Mouse (Mus musculus) midbrain, postnatal 0 days (tissue): ENCODE measurements around the gene Rrp12. TPM values are rescaled to one million over a fixed set of nuclear protein-coding genes. Genes with fewer than 3 reads are reported as not detected.

Experiments used
- ATAC-seq: fragments of 200-750 bp; cut with Nextera tagmentation; 2 replicates; pipeline ENCODE4 v1.8.0; 2017; ENCODE audit warnings: moderate number of reproducible peaks, mild to moderate bottlenecking, moderate TSS enrichment, moderate library complexity; ENCODE audit not compliant: low FRiP score
- DNase-seq: peaks from one replicate; pipeline ENCODE4 v3.0.0-alpha.2; 2015; ENCODE audit warnings: low spot score
- H3K27ac ChIP-seq: fragments of 300-500 bp; sonication (generic); 2 replicates; pipeline ENCODE4 v1.5.1; 2014; ENCODE audit warnings: low read depth, mild to moderate bottlenecking, low read length, mixed read lengths
- H3K27me3 ChIP-seq: fragments of 300-500 bp; sonication (generic); 2 replicates; pipeline ENCODE4 v1.6.1; 2014; ENCODE audit warnings: low read length, control low read depth, mixed read lengths; ENCODE audit not compliant: insufficient read depth
- H3K36me3 ChIP-seq: fragments of 300-500 bp; sonication (generic); 2 replicates; pipeline ENCODE4 v1.6.1; 2014; ENCODE audit warnings: low read length, control low read depth, mixed read lengths; ENCODE audit not compliant: insufficient read depth
- H3K4me1 ChIP-seq: fragments of 300-500 bp; sonication (generic); 2 replicates; pipeline ENCODE4 v1.6.1; 2014; ENCODE audit warnings: mild to moderate bottlenecking, control low read depth, antibody characterized with exemption, low read length, mixed read lengths; ENCODE audit not compliant: insufficient read depth
- H3K4me2 ChIP-seq: fragments of 300-500 bp; sonication (generic); 2 replicates; pipeline ENCODE4 v1.6.1; 2014; ENCODE audit warnings: low read depth, mild to moderate bottlenecking, low read length, mixed read lengths; ENCODE audit not compliant: poor library complexity, severe bottlenecking
- H3K4me3 ChIP-seq: fragments of 300-500 bp; sonication (generic); 2 replicates; pipeline ENCODE4 v1.5.1; 2014; ENCODE audit warnings: low read depth, mild to moderate bottlenecking, low read length, moderate library complexity
- H3K9ac ChIP-seq: fragments of 300-500 bp; sonication (generic); replicated peaks from 2 replicates; pipeline ENCODE4 v1.6.1; 2014; ENCODE audit warnings: mild to moderate bottlenecking, low read length, moderate library complexity, mixed read lengths; ENCODE audit not compliant: poor library complexity, severe bottlenecking
- H3K9me3 ChIP-seq: fragments of 300-500 bp; sonication (generic); 2 replicates; pipeline ENCODE4 v1.6.1; 2016; ENCODE audit warnings: low read length, control low read depth
- CTCF ChIP-seq: IDR thresholded peaks from 2 replicates; pipeline ENCODE4 v1.5.1; 2016; ENCODE audit warnings: antibody characterized with exemption, mild to moderate bottlenecking
- WGBS: fragments of 180-500 bp; shearing (Covaris S2); extraction: QIAGEN DNeasy Blood & Tissue Kit; methylation state at CpG from one replicate; pipeline ENCODE4 v1.1.7; 2014; 5-methylcytosine and 5-hydroxymethylcytosine counted together
- polyA plus RNA-seq: library from polyadenylated mRNA; unstranded; fragments of >200 nt; fragmentation: Nextera tagmentation; extraction: Ambion mirVana; gene quantifications from 2 replicates; pipeline ENCODE4 v1.2.1, GENCODE M21; 2015
- total RNA-seq: library from RNA; depleted of rRNA; stranded (reverse); fragments of >200 nt; gene quantifications from 2 replicates; pipeline ENCODE4 v1.2.3, GENCODE M21; 2014

Gene Rrp12
- total and polyA plus RNA-seq, 2 experiments from 2014 or later = 13.9 to 20.6 TPM

DNA sequence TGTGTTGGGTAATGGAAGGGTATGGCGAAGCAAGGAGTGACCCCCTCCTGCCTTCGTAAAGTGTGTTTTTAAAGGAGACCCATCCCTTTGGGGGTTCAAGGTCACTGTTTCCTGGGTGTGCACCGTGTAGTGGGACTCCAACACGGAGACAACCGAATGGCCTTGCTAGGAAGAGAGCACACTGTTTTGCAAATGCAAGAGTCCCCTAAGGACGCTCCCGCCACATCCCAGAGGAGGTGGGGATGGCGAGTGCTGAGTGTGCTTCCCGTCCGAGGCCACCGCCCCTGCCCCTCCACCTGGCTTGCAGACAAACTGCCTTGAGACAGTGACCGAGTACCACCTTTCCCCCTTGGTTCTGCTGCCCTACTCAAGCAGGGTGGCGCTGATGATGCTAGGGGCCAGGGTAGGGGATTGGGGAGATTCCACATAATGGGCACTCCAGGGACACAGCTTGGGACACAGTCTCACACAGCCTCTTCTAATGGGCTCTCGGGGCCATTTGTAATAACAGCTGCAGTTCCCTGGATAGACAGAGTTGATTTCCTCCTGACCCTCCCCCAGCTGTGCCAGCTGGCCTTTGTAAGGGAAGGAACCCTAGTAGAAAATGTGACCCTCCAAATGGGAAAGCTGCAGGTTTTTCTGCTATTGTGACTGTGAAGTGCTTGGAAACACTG is 64.1 kb downstream of the Rrp12 start:
- Histone ChIP-seq H3K27me3 (no peaks in the 10 kb centered on the region), H3K27ac (no peak overlapping the region), H3K9ac (0 out of 2 replicates have a peak overlapping the region, but pooled peaks have one; percentile 9), H3K4me2 (peak overlapping the region; percentile 91), H3K36me3 (no peaks in the 10 kb centered on the region), H3K4me3 (peak overlapping the region; percentile 75), H3K4me1 (peaks cover 18% of the 10 kb centered on the region), H3K9me3 (no peaks in the 10 kb centered on the region)
- ATAC-seq (no peak), DNase-seq (no peak)
- no peak for TF ChIP-seq CTCF
- whole genome bisulfite sequencing = 6% methylated on average over 14 of the region's 14 CpGs

DNA sequence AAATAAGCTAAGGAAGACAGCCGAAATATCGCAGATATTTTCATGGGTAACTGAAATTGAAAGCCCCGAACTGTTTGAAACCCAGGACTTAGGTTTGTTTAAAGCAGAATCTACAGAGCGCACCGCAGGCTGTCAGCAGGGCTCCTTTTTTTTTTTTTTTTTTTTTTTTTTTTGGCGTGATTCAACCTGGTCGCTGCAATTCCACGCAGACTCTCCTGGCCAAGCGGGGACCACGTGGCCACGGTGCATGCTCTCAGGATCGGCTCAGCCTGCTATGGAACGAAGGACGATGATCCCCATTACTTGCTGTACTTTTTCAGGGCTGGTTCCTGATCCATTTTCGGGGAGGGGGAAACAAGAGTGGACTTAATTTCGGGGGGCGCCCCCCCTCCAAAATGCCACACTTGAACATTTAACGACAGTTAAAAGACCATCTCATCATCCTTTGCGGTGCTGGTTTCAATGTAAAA is 64.8 kb downstream of the Rrp12 start:
- Histone ChIP-seq H3K27ac (peak overlapping the region; percentile 84), H3K9ac (peak overlapping the region; percentile 85), H3K4me2 (peak overlapping the region; percentile 91), H3K4me1 (peaks cover 18% of the 10 kb centered on the region), H3K9me3 (no peaks in the 10 kb centered on the region), H3K4me3 (peak overlapping the region; percentile 75), H3K36me3 (no peaks in the 10 kb centered on the region), H3K27me3 (no peaks in the 10 kb centered on the region)
- WGBS = 2% methylated on average over 19 of the region's 19 CpGs
- ATAC-seq = no peak
- peak; percentile 63 for DNase-seq
- TF ChIP-seq CTCF = no peak

DNA sequence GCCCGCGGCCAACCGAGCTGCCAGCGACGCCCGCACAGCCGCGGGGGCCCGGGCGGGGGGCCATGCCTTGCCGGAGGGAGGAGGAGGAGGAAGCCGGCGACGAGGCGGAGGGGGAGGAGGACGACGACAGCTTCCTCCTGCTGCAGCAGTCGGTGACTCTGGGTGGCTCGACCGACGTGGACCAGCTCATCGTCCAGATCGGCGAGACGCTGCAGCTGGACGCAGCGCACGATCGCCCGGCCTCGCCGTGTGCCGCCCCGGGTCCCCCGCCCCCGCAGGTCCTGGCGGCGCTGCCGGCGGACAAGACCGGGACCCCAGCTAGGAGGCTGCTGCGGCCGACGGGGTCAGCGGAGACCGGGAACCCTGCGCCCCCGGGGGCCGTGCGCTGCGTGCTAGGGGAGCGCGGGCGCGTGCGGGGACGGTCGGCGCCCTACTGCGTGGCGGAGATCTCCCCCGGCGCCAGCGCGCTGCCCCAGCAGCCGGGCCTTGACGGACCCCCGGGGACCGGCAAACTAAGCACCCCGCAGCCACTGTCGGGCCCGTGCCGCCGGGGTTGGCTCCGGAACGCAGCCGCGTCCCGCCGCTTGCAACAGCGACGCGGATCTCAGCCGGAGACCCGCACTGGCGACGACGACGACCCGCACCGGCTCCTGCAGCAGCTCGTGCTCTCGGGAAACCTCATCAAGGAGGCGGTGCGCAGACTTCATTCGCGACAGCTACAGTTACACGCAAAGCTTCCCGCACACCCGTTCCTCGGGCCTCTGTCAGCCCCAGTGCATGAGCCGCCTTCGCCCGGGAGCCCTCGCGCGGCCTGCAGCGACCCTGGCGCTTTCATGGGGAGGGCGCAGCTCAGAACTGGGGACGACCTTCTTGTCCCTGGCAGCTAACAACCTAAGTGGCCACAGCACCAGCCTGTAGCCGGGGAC is 65.6 kb downstream of the Rrp12 start:
- H3K9ac ChIP-seq = peak overlapping the region; percentile 85
- no peaks in the 10 kb centered on the region for H3K27me3 ChIP-seq
- peak overlapping the region; percentile 84 for H3K27ac ChIP-seq
- DNase-seq (peak; percentile 56), ATAC-seq (peak; percentile 62)
- H3K4me2 ChIP-seq = peak overlapping the region; percentile 91
- no peaks in the 10 kb centered on the region for H3K36me3 ChIP-seq
- H3K4me3 ChIP-seq = peak overlapping the region; percentile 75
- H3K4me1 ChIP-seq = peaks cover 18% of the 10 kb centered on the region
- H3K9me3 ChIP-seq = no peaks in the 10 kb centered on the region
- under 1% methylated on average over 91 of the region's 112 CpGs for WGBS
- TF ChIP-seq CTCF = 0 out of 2 replicates have a peak, but pooled peaks have one; percentile 11

DNA sequence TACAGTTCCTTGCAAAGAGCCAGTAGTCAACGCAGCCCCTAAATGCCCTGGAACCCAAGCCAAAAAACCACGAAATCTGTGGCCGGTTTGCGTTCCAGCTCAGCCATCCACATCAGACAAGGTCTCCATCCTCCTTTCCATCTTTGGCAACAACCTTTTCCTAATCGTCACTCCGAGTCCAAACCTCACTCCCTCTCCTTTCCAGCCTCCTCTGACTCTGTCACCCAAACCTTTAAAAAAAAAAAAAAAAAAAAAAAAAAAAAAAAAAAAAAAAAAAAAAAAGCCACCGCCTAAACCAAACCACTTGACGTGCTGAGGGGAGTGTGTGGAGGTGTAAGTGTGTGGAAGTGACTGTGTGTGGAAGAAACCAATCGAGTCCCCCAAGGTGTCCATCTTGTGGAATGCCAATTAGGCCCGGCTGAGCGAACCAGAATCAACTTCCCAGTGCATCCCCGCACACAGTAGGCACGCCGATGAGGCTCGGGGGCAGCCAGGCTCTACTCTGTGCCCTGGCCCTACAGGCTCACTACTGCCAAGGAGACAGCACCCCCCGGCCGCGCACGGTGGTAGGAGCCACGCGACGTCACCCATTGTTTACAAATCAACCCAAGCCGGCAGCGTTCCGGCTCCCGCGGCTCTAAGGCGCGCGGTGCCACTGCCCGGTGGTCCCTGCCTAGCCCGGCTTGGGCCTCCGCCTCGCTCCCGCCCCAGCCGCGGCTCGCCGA is 66.4 kb downstream of the Rrp12 start, which contains the start of gene Frat1:
TSS of gene Frat1 (plus strand) at position 590 of the 725 bp plus-strand sequence.
- Histone ChIP-seq H3K27ac (peak within 1 kb of the TSS; percentile 84), H3K36me3 (no peaks in the 10 kb centered on the region), H3K4me2 (peak within 1 kb of the TSS; percentile 91), H3K27me3 (no peaks in the 10 kb centered on the region), H3K4me3 (peak within 1 kb of the TSS; percentile 75), H3K9ac (peak within 1 kb of the TSS; percentile 85), H3K9me3 (no peaks in the 10 kb centered on the region), H3K4me1 (peaks cover 15% of the 10 kb centered on the region)
- under 1% methylated on average over 32 of the region's 39 CpGs for WGBS
- DNase-seq (peak; percentile 97), ATAC-seq (peak; percentile 95)
- TF ChIP-seq CTCF = no peak

DNA sequence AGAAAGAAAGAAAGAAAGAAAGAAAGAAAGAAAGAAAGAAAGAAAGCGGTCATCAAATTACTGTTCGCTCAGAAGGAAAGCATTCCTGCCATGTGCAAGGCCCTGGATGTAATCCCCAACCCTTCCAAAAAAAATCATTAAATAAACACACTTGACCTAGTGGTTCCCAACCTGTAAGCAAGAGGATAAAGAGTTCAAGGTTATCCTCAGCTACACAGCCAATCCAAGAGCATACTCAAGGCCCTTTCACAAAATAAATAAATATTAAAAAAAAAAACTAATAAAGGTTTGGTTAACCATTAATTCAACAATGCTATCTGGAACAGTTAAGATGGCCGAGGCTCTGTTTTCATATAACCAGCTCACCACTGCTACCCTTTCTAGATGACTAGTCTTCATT is 67.0 kb downstream of the Rrp12 start:
- H3K36me3 ChIP-seq = no peaks in the 10 kb centered on the region
- H3K27ac ChIP-seq = peak overlapping the region; percentile 84
- ATAC-seq (no peak), DNase-seq (no peak)
- H3K4me2 ChIP-seq = peak overlapping the region; percentile 91
- H3K27me3 ChIP-seq = no peaks in the 10 kb centered on the region
- peak overlapping the region; percentile 54 for H3K9ac ChIP-seq
- no peak for TF ChIP-seq CTCF
- H3K9me3 ChIP-seq = no peaks in the 10 kb centered on the region
- H3K4me1 ChIP-seq = peaks cover 15% of the 10 kb centered on the region
- 77% methylated on average over 3 of the region's 3 CpGs for WGBS
- peak overlapping the region; percentile 75 for H3K4me3 ChIP-seq
